Mouse (Mus musculus) limb, embryonic 11.5 days (tissue): ENCODE measurements around the gene Txn2. TPM values are rescaled to one million over a fixed set of nuclear protein-coding genes. Genes with fewer than 3 reads are reported as not detected.

Source experiments
- ATAC-seq: fragments of 200-750 bp; cut with Nextera tagmentation; 2 replicates; pipeline ENCODE4 v1.8.0; 2017; ENCODE audit warnings: low read depth; ENCODE audit not compliant: insufficient number of reproducible peaks, low FRiP score, low TSS enrichment
- DNase-seq: peaks from one replicate; pipeline ENCODE4 v3.0.0-alpha.2; 2015; ENCODE audit warnings: low spot score
- H3K27ac ChIP-seq: fragments of 300-500 bp; sonication (generic); replicated peaks from 2 replicates; pipeline ENCODE4 v1.5.1; 2014; ENCODE audit warnings: low read depth, mild to moderate bottlenecking, low read length
- H3K27me3 ChIP-seq: fragments of 300-500 bp; sonication (generic); 2 replicates; pipeline ENCODE4 v1.6.1; 2014; ENCODE audit warnings: mild to moderate bottlenecking, low read length, mixed read lengths; ENCODE audit not compliant: control insufficient read depth, insufficient read depth
- H3K36me3 ChIP-seq: fragments of 300-500 bp; sonication (generic); 2 replicates; pipeline ENCODE4 v1.6.1; 2014; ENCODE audit warnings: mild to moderate bottlenecking, low read length, moderate library complexity, mixed read lengths; ENCODE audit not compliant: control insufficient read depth, insufficient read depth
- H3K4me1 ChIP-seq: fragments of 300-500 bp; sonication (generic); 2 replicates; pipeline ENCODE4 v1.6.1; 2014; ENCODE audit warnings: low read length, mixed read lengths; ENCODE audit not compliant: control insufficient read depth, insufficient read depth
- H3K4me2 ChIP-seq: fragments of 300-500 bp; sonication (generic); 2 replicates; pipeline ENCODE4 v1.6.1; 2014; ENCODE audit warnings: low read depth, mild to moderate bottlenecking, moderate library complexity; ENCODE audit not compliant: severe bottlenecking
- H3K4me3 ChIP-seq: fragments of 300-500 bp; sonication (generic); 2 replicates; pipeline ENCODE4 v1.5.1; 2014; ENCODE audit warnings: low read depth, low read length
- H3K9ac ChIP-seq: fragments of 300-500 bp; sonication (generic); 2 replicates; pipeline ENCODE4 v1.6.1; 2014; ENCODE audit warnings: mild to moderate bottlenecking, low read length
- H3K9me3 ChIP-seq: fragments of 300-500 bp; sonication (generic); 2 replicates; pipeline ENCODE4 v1.6.1; 2016; ENCODE audit warnings: low read length; ENCODE audit not compliant: control insufficient read depth
- WGBS: fragments of 180-500 bp; shearing (Covaris S2); extraction: QIAGEN DNeasy Blood & Tissue Kit; methylation state at CpG from one replicate; pipeline ENCODE4 v1.1.7; 2014; 5-methylcytosine and 5-hydroxymethylcytosine counted together
- polyA plus RNA-seq: library from polyadenylated mRNA; unstranded; fragments of >200 nt; fragmentation: Nextera tagmentation; extraction: Ambion mirVana; gene quantifications from 2 replicates; pipeline ENCODE4 v1.2.1, GENCODE M21; 2014

Gene Txn2
- polyA plus RNA-seq, 1 experiment from 2014 or later: 266 TPM

DNA sequence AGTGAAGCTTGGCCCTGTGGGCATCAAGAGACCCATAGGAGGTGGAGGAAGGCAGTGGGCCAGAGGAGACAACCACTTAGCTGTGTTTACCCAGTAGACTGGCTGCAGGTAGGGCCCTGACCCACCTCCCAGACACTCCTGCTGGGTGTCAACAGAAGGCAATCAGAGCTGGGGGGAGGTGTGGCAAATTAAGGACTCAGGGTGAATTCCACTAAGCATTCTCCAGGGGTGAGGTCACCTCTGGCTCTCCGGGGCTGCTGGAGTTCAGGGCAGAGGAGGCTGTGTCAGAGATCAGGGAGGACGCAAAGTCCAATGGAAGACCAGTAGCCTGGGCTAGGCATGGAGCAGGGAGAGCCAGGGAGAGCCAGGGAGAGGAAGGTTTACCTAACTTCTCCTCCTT lies 17.7 kb downstream of the Txn2 start:
- 13% methylated on average over 2 of the region's 2 CpGs for WGBS
- ATAC-seq (no peak), DNase-seq (no peak)
- H3K27ac ChIP-seq: no peak overlapping the region
- no peak overlapping the region for H3K4me3 ChIP-seq
- peaks cover 37% of the 10 kb centered on the region for H3K4me1 ChIP-seq
- no peak overlapping the region for H3K4me2 ChIP-seq
- no peaks in the 10 kb centered on the region for H3K9me3 ChIP-seq
- H3K27me3 ChIP-seq: no peaks in the 10 kb centered on the region
- H3K9ac ChIP-seq: no peak overlapping the region
- H3K36me3 ChIP-seq: peaks cover 7% of the 10 kb centered on the region; the same call in 1 of the 2 replicates

DNA sequence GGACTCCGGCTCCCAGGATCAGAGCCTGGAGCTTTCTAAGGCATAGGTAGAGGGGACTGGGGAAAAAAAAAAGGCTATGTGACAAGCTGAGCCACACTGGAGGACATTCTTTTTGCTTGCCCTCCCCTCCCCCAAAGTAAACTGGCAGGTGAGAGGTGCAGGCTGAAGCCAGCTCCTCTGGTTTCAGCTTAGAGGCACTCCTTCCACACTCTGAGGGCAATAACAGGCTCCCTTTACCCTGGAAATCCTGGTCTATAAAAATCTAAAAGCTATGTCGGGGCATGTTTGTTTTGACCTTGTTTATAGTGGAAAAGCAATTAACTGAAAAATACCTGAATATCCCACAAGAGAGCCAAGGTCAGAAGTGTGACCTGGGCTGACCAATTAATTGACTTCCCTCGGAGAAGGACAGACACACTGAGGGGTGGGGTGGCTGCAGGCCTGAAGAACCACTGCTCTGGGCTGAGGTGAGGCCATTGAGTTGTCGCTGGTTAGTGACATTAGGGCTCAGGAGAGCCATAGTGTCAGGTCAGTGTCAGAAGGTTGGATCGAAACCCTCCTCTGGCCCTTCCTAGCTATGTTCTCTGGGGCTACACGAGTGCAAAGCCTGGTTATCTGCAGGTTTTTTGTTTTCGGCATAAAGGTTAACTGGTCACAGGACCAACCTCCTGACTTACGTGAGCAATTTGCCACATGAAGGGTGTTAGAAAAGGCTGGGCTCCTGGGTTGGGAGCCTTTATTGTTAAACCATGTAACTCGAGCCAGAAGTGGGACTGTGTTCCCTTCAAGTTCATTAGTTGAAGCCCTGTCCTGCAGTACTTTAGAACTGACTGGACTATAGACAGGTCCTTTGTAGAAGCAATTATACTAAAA lies 20.9 kb downstream of the Txn2 start:
- Histone ChIP-seq H3K4me1 (peaks cover 56% of the 10 kb centered on the region), H3K4me3 (no peak overlapping the region), H3K36me3 (no peaks in the 10 kb centered on the region), H3K9me3 (no peaks in the 10 kb centered on the region), H3K27ac (peak overlapping the region; percentile 57), H3K27me3 (no peaks in the 10 kb centered on the region), H3K9ac (no peak overlapping the region), H3K4me2 (no peak overlapping the region)
- DNase-seq (peak; percentile 32), ATAC-seq (no peak)
- 28% methylated on average over 9 of the region's 9 CpGs for WGBS

- Histone ChIP-seq H3K9ac (no peak overlapping the region), H3K4me2 (no peak overlapping the region), H3K4me3 (no peak overlapping the region), H3K4me1 (peaks cover 51% of the 10 kb centered on the region), H3K36me3 (no peaks in the 10 kb centered on the region), H3K27me3 (no peaks in the 10 kb centered on the region), H3K9me3 (no peaks in the 10 kb centered on the region), H3K27ac (no peak overlapping the region)
- DNase-seq (no peak), ATAC-seq (no peak)
- 38% methylated on average over 10 of the region's 10 CpGs for WGBS
Measured at GRCm38 (mm10) chr15:77906545-77906944, 22.3 kb downstream of the Txn2 start.

- DNase-seq (no peak), ATAC-seq (no peak)
- H3K27ac ChIP-seq: no peak overlapping the region
- no peak overlapping the region for H3K4me3 ChIP-seq
- H3K4me1 ChIP-seq: peaks cover 49% of the 10 kb centered on the region
- H3K9ac ChIP-seq: no peak overlapping the region
- no peak overlapping the region for H3K4me2 ChIP-seq
- no peaks in the 10 kb centered on the region for H3K27me3 ChIP-seq
- H3K9me3 ChIP-seq: no peaks in the 10 kb centered on the region
- no peaks in the 10 kb centered on the region for H3K36me3 ChIP-seq
- 81% methylated on average over 8 of the region's 8 CpGs for WGBS
Measured at GRCm38 (mm10) chr15:77906081-77906480, 22.7 kb downstream of the Txn2 start.

DNA sequence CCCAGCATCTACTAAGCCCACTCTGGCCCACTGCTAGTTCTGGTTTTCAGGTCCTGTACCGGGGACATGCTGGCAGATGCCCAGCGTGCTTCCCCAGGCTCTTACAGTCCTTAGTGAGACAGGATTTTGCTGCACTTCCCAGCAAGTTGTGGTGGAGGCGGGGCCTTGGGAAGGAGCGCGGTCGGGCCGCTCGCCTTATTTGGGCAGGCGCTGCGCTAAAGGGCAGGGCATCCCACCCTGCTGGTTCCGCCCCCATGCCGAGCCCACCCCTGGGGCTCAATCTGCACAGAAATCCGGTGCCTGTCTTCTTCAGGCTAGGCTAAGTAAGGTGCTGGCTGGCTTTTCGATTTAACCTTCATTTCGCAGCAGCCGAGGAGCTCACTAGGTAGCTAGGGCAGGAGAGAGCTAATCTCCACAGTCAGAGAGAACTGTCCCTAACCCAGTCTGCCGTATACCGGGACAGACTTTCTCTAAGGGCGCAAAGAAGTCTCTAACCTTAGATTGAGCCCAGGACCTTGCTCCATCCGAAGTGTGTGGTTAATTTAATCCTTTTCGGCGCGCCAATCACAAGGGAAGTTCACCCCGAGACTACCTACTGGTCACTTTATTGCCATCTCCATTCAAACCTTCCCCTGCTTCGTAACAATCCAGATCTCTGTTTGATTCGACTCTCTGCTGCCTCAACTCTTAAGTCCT lies 23.4 kb downstream of the Txn2 start:
- no peaks in the 10 kb centered on the region for H3K27me3 ChIP-seq
- peaks cover 45% of the 10 kb centered on the region for H3K4me1 ChIP-seq
- ATAC-seq (peak; percentile 61; the same call in 1 of the 2 replicates), DNase-seq (peak; percentile 88)
- peak overlapping the region; percentile 41; the same call in 1 of the 2 replicates for H3K9ac ChIP-seq
- no peaks in the 10 kb centered on the region for H3K36me3 ChIP-seq
- no peak overlapping the region for H3K27ac ChIP-seq
- peak overlapping the region; percentile 18; the same call in 1 of the 2 replicates for H3K4me3 ChIP-seq
- H3K9me3 ChIP-seq: no peaks in the 10 kb centered on the region
- peak overlapping the region; percentile 42 for H3K4me2 ChIP-seq
- WGBS: 4% methylated on average over 26 of the region's 26 CpGs

DNA sequence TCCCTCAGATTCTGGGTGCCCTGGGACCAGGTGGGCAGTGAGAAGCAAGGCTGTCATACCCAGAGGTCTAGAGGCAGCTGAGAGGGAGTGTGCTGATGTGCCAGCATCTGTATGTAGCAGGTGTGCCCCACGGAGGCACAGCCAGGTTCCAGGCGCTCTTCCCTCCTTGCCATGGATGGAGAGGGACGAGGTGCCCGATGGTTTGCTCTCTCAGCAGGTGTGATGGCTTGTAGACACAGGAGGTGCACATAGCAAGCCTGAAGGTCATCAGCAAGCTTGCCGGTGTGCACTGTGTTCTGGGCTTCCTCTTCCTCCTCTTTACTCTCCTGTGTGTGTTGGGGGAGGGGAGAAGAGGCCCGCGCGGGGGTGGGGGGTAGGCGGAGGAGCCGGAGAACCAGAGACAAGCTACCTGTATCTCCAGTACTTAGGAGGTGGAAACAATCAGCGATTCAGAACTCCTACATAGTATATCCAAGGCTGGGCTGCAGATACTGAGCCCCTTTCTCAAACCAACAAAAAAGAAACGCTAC lies 24.4 kb downstream of the Txn2 start:
- Histone ChIP-seq H3K4me3 (no peak overlapping the region), H3K36me3 (no peaks in the 10 kb centered on the region), H3K4me1 (peaks cover 45% of the 10 kb centered on the region), H3K9me3 (no peaks in the 10 kb centered on the region), H3K4me2 (no peak overlapping the region; the same call in 1 of the 2 replicates), H3K27me3 (no peaks in the 10 kb centered on the region), H3K9ac (no peak overlapping the region), H3K27ac (no peak overlapping the region)
- DNase-seq (no peak), ATAC-seq (no peak)
- WGBS: 29% methylated on average over 12 of the region's 12 CpGs

DNA sequence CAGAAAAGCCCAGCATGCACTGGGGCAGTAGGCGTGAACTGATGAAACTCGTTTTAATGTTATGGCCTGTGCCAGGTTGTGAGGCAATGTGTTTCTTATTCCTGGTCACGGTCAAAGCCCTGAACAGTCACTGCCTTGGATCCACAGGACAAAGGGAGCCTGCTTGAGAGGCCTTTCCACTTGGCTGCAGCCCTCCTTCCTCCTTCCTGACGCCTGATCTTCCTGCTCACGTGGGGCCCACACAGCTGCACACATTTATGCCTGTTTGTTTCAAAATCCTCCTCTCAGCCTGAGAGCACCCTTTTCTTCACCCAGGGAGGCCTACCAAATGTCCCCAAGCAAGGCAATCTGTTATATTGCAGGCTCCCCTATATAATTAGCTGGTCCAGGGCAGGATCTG lies 25.6 kb downstream of the Txn2 start:
- Histone ChIP-seq H3K9me3 (no peaks in the 10 kb centered on the region), H3K4me2 (no peak overlapping the region), H3K27ac (peak overlapping the region; percentile 56; the same call in 1 of the 2 replicates), H3K4me3 (no peak overlapping the region), H3K27me3 (no peaks in the 10 kb centered on the region), H3K36me3 (no peaks in the 10 kb centered on the region), H3K9ac (peak overlapping the region; percentile 18; the same call in 1 of the 2 replicates), H3K4me1 (peaks cover 42% of the 10 kb centered on the region)
- WGBS: 42% methylated on average over 5 of the region's 5 CpGs
- DNase-seq (no peak), ATAC-seq (no peak)

DNA sequence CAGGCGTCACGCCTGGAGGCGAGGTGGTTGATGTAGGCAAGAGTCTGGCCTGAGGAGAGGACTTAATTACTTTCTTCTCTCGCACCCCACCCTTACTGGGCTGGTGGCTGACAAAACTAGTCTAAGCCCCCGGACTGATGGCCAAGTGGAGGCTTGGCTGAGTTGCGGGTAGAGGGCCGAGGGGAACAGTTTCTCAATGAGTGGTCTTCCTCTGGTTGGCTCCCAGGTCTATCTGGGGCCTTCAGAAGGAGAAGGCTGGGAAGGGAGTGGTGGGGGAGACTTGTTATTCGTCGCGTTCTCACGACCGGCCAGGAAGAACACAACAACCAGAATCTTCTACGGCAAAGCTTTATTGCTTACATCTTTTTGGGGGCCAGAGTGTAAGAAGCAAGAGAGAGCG lies 33.9 kb downstream of the Txn2 start:
- H3K9me3 ChIP-seq: no peaks in the 10 kb centered on the region
- H3K27ac ChIP-seq: no peak overlapping the region
- H3K4me3 ChIP-seq: no peak overlapping the region
- no peak overlapping the region for H3K9ac ChIP-seq
- H3K4me1 ChIP-seq: no peaks in the 10 kb centered on the region
- WGBS: 74% methylated on average over 13 of the region's 14 CpGs
- H3K36me3 ChIP-seq: no peaks in the 10 kb centered on the region
- H3K27me3 ChIP-seq: no peaks in the 10 kb centered on the region
- H3K4me2 ChIP-seq: no peak overlapping the region
- ATAC-seq (no peak), DNase-seq (no peak)
